Mouse (Mus musculus) ES-E14 (cell line): ENCODE results near the gene Uhrf1bp1l. TPM values are rescaled to one million over a fixed set of nuclear protein-coding genes. Genes with fewer than 3 reads are reported as not detected.

Source experiments
- DNase-seq: peaks from one replicate; pipeline ENCODE4 v3.0.0-alpha.2; 2013; ENCODE audit warnings: low read depth, low spot score
- H3K27ac ChIP-seq: 2 replicates; pipeline ENCODE4 v1.5.1; 2012; ENCODE audit warnings: low read depth, mild to moderate bottlenecking, low read length, moderate library complexity, mixed read lengths; ENCODE audit not compliant: poor library complexity, insufficient read depth, severe bottlenecking
- H3K36me3 ChIP-seq: 2 replicates; pipeline ENCODE4 v1.6.1; 2012; ENCODE audit warnings: mild to moderate bottlenecking, low read length, moderate library complexity, mixed read lengths; ENCODE audit not compliant: control insufficient read depth, poor library complexity, insufficient read depth, severe bottlenecking
- H3K4me1 ChIP-seq, 2 experiments: fragments of 150-350 bp in 1 of 2; sonication (generic) in 1 of 2; 2 replicates each; pipeline ENCODE4 v1.6.1; 2012; ENCODE audit warnings: low read length in 2 of 2, mild to moderate bottlenecking in 1 of 2, mixed read lengths in 1 of 2; ENCODE audit not compliant: control insufficient read depth in 2 of 2, insufficient read depth in 2 of 2, poor library complexity in 1 of 2
- H3K4me3 ChIP-seq, 2 experiments: fragments of 150-350 bp in 1 of 2; sonication (generic) in 1 of 2; 2 replicates each; pipeline ENCODE4 v1.5.1; 2012; ENCODE audit warnings: low read length in 2 of 2, low read depth in 1 of 2, mild to moderate bottlenecking in 1 of 2, mixed read lengths in 1 of 2; ENCODE audit not compliant: insufficient read depth in 1 of 2, poor library complexity in 1 of 2, severe bottlenecking in 1 of 2
- H3K9ac ChIP-seq: 2 replicates; pipeline ENCODE4 v1.6.1; 2012; ENCODE audit warnings: low read depth, mild to moderate bottlenecking, low read length, mixed read lengths; ENCODE audit not compliant: poor library complexity, insufficient read depth, severe bottlenecking
- H3K9me3 ChIP-seq: fragments of 150-350 bp; sonication (generic); 2 replicates; pipeline ENCODE4 v1.6.1; 2012; ENCODE audit warnings: low read depth, mild to moderate bottlenecking, low read length; ENCODE audit not compliant: control insufficient read depth, insufficient read depth
- CHD2 ChIP-seq: IDR thresholded peaks from 2 replicates; pipeline ENCODE4 v1.6.1; 2014; ENCODE audit warnings: mild to moderate bottlenecking, low read depth, low read length, inconsistent platforms
- HCFC1 ChIP-seq: IDR thresholded peaks from 2 replicates; pipeline ENCODE4 v1.6.1; 2012; ENCODE audit warnings: low read length, inconsistent platforms, borderline replicate concordance; ENCODE audit not compliant: insufficient read depth
- MAFK ChIP-seq: IDR thresholded peaks from 2 replicates; pipeline ENCODE4 v1.6.1; 2014; ENCODE audit warnings: mild to moderate bottlenecking, low read depth, low read length, inconsistent platforms; ENCODE audit not compliant: insufficient read depth
- ZC3H11A ChIP-seq: IDR thresholded peaks from 2 replicates; pipeline ENCODE4 v1.6.1; 2012; ENCODE audit warnings: low read depth, mild to moderate bottlenecking, inconsistent platforms, low read length, borderline replicate concordance
- ZNF384 ChIP-seq: IDR thresholded peaks from 2 replicates; pipeline ENCODE4 v1.6.1; 2012; ENCODE audit warnings: low read depth, low read length, inconsistent platforms
- in situ Hi-C, 2 experiments: fragments of 600-800 bp; cut with MboI; formaldehyde crosslinking; loops; one replicate each; pipeline ENCODE4 v1.15.1; 2025; ENCODE audit warnings: low sequenced_read_pairs in 2 of 2, inconsistent platforms in 1 of 2; ENCODE audit not compliant: unreplicated experiment in 2 of 2
- total RNA-seq: library from RNA; depleted of rRNA; stranded (reverse); fragments of 300-350 nt; gene quantifications from 2 replicates; pipeline ENCODE4 v1.2.3, GENCODE M21; 2012

Uhrf1bp1l gene
- total RNA-seq, 1 experiment = 32.3 TPM

DNA sequence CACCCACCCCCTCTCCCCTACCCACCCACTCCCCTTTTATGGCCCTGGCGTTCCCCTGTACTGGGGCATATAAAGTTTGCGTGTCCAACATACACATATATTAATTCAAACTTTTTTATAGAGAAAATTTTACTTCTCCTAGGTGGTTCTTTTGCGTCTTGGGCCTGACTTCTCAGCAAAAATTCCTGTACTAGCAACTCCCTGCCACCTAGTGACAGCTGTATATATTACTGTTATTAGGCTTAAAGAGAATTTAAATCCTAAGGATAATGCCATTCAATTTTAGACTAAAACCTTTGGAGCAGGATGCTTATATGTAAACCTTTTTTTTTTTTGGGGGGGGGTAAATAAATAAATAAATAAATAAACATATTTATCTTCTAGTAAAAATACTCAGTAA is 37.4 kb upstream of the Uhrf1bp1l start:
- Histone ChIP-seq H3K4me1 (peaks cover 2 to 6% of the 10 kb centered on the region in 2 experiments; a peak in 2 of 4 replicates), H3K9ac (no peak overlapping the region), H3K4me3 (no peak overlapping the region), H3K27ac (no peak overlapping the region), H3K36me3 (no peaks in the 10 kb centered on the region), H3K9me3 (no peaks in the 10 kb centered on the region)
- in situ Hi-C loops = no loop called here
- no peak for DNase-seq
- no peak for TF ChIP-seq HCFC1
- no peak for TF ChIP-seq CHD2
- TF ChIP-seq ZC3H11A = no peak
- no peak for TF ChIP-seq ZNF384
- no peak for TF ChIP-seq MAFK

DNA sequence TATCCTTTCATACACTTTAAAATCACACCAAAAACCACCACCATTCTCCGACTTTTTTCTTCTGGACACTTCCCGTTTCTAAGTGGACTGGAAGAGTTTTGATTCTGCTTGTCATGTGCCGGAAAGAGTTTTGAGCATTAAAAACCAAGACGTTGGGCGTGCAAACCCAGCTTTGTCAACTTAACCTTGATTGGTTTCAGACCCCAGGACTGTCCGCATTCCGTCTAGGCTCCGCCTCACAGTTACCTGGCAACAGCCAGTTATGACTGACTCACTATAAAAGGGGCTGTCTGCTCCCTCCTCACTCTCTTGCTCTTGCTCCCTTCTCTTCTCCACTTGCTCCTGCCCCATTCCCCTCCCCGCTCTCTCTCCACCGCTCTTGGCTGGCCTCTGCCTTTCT is 36.1 kb upstream of the Uhrf1bp1l start:
- Histone ChIP-seq H3K4me1 (peaks cover 2 to 4% of the 10 kb centered on the region in 2 experiments; a peak in 2 of 4 replicates), H3K36me3 (peaks cover 3% of the 10 kb centered on the region; the same call in 1 of the 2 replicates), H3K9me3 (no peaks in the 10 kb centered on the region), H3K4me3 (peak overlapping the region in 1 of 2 experiments; percentile 31; a peak in 1 of 4 replicates), H3K27ac (no peak overlapping the region), H3K9ac (no peak overlapping the region)
- DNase-seq = no peak
- TF ChIP-seq MAFK (no peak), ZC3H11A (no peak), CHD2 (no peak), ZNF384 (no peak), HCFC1 (no peak)
- in situ Hi-C loops = no loop called here

DNA sequence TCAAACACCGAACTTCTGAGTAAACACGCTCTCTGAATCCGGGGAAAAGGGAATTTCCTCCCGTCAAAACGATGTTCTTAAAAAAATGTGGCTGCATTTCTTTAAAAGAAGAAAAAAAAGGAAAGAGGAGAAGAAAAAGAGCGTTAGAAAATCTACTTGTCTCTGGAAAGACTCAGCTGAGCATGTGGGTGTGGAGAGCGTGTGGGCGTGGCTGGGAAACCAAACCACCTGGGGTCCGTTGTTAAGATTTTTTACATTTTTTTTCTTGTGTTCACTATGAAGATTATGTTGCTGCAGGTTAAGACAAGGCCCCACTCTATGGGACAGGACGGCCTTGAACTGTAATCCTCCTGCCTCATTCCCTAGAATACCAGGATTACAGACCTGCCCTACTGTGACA is 29.9 kb upstream of the Uhrf1bp1l start:
- Histone ChIP-seq H3K4me3 (no peak overlapping the region), H3K36me3 (peaks cover 10% of the 10 kb centered on the region), H3K27ac (no peak overlapping the region), H3K9ac (no peak overlapping the region), H3K4me1 (0 out of 4 replicates have a peak, but pooled peaks cover 0 to 3% of the 10 kb centered on the region in 2 experiments), H3K9me3 (no peaks in the 10 kb centered on the region)
- TF ChIP-seq HCFC1 (no peak), ZNF384 (no peak)
- in situ Hi-C loops = no loop called here
- no peak for DNase-seq

DNA sequence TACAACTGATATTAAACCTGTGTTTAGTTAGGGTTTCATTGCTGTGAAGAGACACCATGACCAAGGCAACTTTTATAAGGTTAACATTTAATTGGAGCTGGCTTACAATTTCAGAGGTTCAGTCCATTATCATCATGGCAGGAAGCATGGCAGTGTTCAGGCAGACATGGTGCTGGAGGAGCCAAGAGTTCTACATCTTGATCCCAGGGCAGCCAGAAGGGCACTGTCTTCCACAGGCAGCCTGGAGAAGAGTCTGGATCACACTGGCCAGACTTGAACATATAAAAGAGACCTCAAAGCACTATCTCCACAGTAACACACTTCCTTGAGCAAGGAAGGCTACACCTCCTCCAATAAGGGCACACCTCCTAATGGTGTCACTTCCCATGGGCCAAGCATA is 24.5 kb upstream of the Uhrf1bp1l start:
- Histone ChIP-seq H3K4me3 (no peak overlapping the region), H3K4me1 (no peaks in the 10 kb centered on the region), H3K9ac (no peak overlapping the region), H3K9me3 (no peaks in the 10 kb centered on the region), H3K36me3 (peaks cover 15% of the 10 kb centered on the region), H3K27ac (no peak overlapping the region)
- in situ Hi-C loops = no loop called here
- no peak for DNase-seq
- TF ChIP-seq ZNF384 (no peak), CHD2 (no peak), ZC3H11A (no peak), HCFC1 (no peak), MAFK (no peak)

DNA sequence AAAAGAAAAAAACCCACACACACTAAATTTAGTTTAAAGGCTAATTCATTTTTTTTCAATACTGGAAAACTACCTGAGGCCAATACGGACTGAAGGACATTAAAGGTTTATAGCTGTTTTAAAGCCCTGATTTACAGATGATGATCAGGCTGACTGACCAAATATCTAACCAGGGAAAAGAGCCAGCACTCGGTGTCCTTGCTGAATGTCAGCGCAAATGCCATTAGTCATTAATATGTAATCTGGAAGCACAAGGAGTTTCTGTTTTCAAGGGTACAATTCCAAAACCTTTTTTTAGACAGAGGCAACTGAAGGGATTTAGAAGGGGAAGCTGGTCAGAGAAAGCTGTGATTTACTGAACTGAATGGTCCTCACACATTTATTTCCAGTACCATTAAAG is 24.0 kb upstream of the Uhrf1bp1l start:
- H3K27ac ChIP-seq = no peak overlapping the region
- peaks cover 13% of the 10 kb centered on the region for H3K36me3 ChIP-seq
- TF ChIP-seq HCFC1 (no peak), CHD2 (no peak), ZC3H11A (no peak), MAFK (no peak), ZNF384 (no peak)
- DNase-seq = no peak
- H3K4me1 ChIP-seq = no peaks in the 10 kb centered on the region
- no peak overlapping the region for H3K4me3 ChIP-seq
- no peak overlapping the region for H3K9ac ChIP-seq
- H3K9me3 ChIP-seq = no peaks in the 10 kb centered on the region
- in situ Hi-C loops = no loop called here
